Mouse (Mus musculus) heart, adult 9 months (tissue): ENCODE results near the gene Fstl3.

Experiments
- DNase-seq, 2 experiments: peaks; one replicate each; pipeline ENCODE4 v3.0.0; 2022; ENCODE audit warnings: low spot score in 2 of 2

The Fstl3 gene

DNA sequence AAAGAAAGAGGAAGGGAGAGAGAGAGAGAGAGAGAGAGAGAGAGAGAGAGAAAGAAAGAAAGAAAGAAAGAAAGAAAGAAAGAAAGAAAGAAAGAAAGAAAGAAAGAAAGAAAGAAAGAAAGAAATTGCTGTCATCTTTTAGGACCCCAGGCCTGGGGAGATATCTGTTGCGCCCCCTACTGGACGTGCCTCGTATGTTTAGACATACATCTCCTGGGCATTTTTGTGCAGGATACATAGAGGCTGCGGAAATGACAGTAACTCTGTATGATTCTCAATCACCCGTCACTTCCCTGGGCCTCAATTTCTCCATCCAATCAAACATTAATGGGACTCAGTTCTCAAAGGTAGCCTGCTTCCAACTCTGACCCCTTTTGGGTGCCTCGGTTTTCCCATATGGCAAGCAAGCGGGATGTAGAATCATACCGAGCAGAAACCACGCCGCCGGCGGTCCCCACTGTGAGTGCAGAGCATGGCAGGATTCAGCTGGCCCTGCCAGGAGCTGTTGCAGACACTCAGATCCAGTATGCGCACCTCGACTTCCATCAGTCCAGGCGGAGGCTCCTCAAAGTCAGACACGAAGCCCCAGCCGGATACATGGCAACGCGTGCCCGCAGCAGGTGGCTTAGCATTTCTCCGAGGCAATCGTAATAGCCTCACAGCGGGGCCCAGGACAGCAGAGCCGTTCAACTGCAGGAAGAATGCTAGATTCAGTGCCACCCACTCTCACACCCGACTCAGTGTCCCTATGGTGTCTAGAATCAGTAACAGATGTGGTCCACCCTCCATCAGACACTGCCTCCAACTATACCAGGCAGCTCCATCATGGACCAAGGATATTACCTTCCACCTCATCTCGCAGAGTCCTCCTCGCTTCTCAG is 7.1 kb downstream of the Fstl3 start:
- no peak for DNase-seq

- peak in 1 of 2 experiments; percentile 71 for DNase-seq
Observed at GRCm38 (mm10) chr10:79788386-79789158, 11.5 kb downstream of the Fstl3 start.

DNA sequence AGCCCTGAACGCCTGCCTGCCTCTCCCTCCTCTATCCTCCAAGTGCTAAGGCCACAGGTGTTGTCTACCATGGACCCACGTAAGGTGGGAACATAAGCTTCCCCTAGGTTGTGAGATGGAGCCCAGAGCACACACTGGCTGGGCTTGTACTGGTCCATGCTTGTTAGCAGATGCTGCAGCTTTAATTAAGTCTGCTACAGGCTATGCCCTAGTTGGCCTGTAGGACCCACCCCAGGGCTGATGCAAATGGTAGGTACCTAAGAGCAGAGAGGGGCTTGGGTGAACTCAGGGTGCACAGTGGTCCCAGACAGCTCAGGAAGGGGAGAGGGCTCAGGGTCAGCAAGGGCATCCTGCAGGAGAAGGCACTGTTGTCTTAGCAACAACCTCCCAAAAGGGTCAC is 12.5 kb downstream of the Fstl3 start:
- DNase-seq = no peak

DNA sequence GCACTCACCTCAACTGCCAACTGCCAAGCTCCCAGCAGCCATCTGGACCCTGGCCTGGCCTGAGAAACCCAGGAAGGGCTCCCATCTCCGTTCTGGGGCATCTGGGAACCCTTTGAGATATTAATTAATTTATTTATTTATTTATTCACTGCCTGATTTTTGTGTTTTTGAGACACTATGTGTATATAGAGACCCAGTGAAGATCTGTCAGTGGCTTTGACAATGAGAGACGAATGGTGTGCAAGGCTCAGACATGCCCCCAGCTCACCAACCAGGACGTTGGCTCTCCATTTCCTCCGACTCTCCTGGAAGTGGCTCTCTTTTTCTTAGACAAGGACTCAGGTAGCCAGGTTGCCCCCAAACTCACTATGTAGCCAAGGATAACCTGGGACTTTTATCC is 13.8 kb downstream of the Fstl3 start, which contains the start of gene Prss57:
Gene Prss57 (minus strand): TSS at position 101 of the 400 bp plus-strand sequence.
- DNase-seq = no peak

GRCm38 (mm10) chr10:79792339-79793040 is 15.4 kb downstream of the Fstl3 start:
- DNase-seq = no peak

GRCm38 (mm10) chr10:79793051-79793737 is 16.1 kb downstream of the Fstl3 start, which contains the start of gene Palm:
Palm (plus strand) TSS chr10:79793572.
- DNase-seq = peak; percentile 82 to 83

- no peak for DNase-seq
Observed at GRCm38 (mm10) chr10:79793738-79794490, 16.8 kb downstream of the Fstl3 start.

GRCm38 (mm10) chr10:79794491-79794931 is 17.4 kb downstream of the Fstl3 start:
- DNase-seq = peak; percentile 95 to 96

DNA sequence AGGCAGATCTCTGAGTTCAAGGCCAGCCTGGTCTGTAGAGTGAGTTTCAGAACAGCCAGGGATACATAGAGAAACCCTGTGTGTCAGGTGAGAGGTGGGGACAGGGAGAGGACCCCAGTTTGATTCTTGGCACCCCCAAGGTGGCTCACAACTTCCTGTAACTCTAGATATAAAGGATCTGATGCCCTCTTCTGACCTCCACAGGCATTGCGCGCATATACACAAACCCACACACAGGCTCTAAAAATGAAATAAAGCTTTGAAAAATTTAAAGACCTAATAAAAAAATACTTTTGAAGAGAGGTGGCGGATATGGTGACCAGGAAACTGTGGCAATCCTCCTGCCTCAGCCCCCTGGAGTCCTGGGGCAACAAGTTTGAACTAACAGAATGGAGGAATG is 18.8 kb downstream of the Fstl3 start:
- no peak for DNase-seq

DNA sequence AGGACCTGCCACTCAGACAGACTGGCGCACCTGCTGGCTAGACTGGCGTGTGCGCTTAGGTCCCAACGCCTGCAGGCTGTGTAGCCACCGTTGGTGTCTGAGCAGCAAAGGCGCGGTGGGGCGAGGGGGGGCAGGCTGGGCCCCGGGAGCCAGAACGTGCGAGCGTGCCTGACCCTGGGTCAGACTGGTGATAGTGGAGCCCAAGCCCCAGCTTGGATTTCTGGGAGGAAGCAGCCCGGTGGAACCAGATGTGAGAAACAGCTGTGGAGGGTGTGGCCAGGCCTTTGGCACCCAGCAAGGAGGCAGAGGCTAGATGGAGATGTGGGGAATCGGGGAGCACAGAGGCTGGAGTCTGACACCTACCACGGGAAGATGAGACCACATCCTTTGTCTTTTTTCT is 20.3 kb downstream of the Fstl3 start:
- peak; percentile 70 to 81 for DNase-seq

GRCm38 (mm10) chr10:79798289-79798928 is 21.3 kb downstream of the Fstl3 start:
- no peak for DNase-seq

DNA sequence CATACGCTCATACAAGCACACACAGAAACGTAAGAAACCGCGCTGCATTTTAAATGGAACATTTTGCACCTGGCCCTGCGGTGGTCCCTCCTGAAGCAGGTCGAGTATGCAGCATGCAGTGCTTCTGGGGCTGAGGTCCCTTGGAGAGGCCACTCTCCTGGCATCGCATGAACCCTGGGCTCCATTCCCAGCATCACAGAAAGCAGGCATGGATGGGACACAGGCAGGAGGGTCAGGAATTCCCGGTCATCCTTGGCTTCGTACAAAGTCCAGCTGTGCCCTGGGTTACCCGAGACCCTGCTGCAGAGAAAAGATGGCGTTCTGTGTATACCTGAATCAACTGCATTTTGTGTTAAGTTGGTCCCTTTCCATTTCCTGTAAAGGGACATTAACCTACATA is 23.4 kb downstream of the Fstl3 start:
- DNase-seq = no peak

GRCm38 (mm10) chr10:79801837-79802236 is 24.8 kb downstream of the Fstl3 start:
- peak in 1 of 2 experiments; percentile 34 for DNase-seq

DNA sequence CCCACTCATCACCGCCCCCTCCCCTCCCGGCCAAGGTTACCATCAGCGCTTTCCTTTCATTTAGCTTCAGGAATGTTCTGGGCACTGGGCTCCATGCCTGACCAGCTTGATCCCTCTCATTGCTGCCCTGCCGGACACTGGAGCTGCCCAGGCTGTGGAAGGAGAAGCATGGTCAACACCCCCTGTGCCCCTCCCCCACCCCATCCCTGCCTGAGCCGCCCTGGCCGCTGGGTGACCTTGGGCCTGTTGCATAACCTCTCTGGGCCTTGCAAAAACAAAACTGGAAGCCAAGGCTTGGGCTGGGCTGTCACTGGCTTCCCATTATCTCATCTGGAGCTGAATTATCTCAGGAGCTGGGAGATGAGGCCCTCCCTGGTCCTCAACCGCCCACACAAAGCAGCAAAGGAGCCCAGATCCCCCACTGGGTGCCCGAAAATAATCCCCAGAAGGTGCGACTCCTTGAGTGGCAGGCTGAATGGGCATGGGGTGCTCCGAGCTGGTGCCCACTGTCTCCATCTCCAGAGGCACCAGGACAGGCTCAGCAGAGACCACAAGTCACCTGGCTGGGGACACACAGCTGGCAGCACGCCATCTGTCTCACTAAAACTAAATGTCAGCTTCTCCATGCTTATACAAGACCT is 25.4 kb downstream of the Fstl3 start:
- DNase-seq = peak; percentile 83 to 87

DNA sequence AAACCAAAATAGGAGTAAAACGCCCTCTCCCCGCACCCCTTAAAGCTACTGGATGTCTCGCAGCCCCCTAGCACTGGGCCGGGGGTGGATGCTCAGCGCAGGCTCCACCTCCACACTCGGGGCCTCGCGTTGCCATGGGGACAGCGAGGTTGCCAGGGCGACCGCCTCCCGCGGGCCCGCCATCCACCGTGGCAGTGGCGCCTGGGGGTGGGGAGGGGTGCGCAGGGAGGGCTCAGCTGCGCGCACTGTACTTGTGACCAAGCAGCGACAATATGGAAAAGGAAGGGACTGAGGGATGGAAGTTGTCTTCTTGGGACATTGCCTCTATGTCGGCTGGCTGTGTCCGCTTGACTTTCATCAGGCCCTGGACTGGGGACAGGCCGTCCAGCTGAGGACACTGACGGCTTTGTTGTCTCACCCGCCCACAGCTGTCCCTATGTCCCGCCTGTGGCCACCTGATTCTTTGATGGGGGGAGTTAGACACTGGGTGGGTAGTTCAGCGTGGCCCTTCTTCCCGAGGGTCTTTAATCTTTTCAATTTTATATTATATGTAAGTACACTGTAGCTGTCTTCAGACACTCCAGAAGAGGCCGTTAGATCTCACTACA is 26.7 kb downstream of the Fstl3 start:
- peak; percentile 33 to 41 for DNase-seq

GRCm38 (mm10) chr10:79805636-79806035 is 28.6 kb downstream of the Fstl3 start:
- peak; percentile 79 to 86 for DNase-seq

- DNase-seq = no peak
Observed at GRCm38 (mm10) chr10:79806331-79806730, 29.3 kb downstream of the Fstl3 start.

DNA sequence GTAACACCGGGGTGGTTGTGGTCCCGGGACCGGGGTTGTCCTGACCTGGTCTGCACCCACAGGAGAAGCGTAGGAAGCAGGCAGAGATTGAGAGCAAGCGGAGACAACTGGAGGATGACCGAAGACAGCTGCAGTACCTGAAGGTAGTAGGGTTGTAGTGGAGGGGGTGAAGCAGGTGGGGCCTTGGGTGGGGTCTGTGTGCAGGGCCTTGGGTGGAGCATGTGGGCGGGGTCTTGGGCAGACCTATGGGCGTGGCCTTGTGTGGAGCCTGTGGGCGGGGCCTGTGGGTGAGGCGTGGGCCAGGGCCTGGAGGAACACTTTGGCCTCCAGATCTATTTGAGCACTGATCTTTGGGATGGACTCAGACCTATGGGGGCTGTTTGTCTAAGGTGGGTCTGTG is 29.9 kb downstream of the Fstl3 start:
- DNase-seq = peak; percentile 59 to 60

DNA sequence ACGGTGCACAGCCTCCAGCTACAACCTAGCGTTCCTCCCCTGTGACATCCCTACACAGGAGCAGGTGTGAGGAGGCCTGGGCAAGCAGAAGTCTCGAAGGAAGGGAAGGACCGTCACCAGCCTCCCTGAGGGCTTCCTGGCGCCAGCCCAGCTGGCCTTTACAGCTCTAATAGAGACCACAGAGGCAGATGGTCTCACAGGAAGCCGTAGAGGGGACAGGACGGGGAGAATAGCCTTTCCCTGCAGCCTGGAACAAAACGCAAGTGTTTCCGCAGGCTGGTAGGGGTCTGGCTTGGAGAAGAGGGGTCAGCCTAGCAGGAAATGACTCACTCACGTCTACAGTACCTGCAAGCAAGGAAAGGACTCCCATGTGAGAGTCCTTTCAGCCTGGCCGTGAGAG is 30.8 kb downstream of the Fstl3 start:
- DNase-seq = peak; percentile 69 to 84
